Mouse (Mus musculus) granulocyte monocyte progenitor cell, adult 5-6 weeks (primary cell): ENCODE data around the gene Pqlc2. TPM values are rescaled to one million over a fixed set of nuclear protein-coding genes. Genes with fewer than 3 reads are reported as not detected.

ENCODE experiments used
- total RNA-seq, 2 experiments: library from RNA; stranded (forward) in 1 of 2; stranded (reverse) in 1 of 2; fragments of 200-712, 200-1000 nt in 1 of 2; fragments of >200 nt in 1 of 2; fragmentation: Nextera tagmentation in 1 of 2; gene quantifications; 2 replicates each; pipeline ENCODE4 v1.2.3; 2014 to 2017

The Pqlc2 gene
- total RNA-seq, 2 experiments from 2014 or later, result 3.5 to 7.7 TPM

Other genes with a start within 250 kb of the Pqlc2 start
- gene Htr6, start 235.1 kb downstream of the Pqlc2 start, total RNA-seq (2014; fragmentation: Nextera tagmentation), result not detected in 2 replicates
- gene Htr6, start 235.1 kb downstream of the Pqlc2 start, total RNA-seq (2017), result not detected in 2 replicates
- gene Nbl1, start 217.7 kb downstream of the Pqlc2 start, total RNA-seq (2014; fragmentation: Nextera tagmentation), result not detected in 2 replicates
- not detected in 2 replicates for gene Nbl1, start 217.7 kb downstream of the Pqlc2 start, total RNA-seq (2017)
- gene Minos1, start 179.6 kb downstream of the Pqlc2 start, total RNA-seq (2014; fragmentation: Nextera tagmentation), result 530 and 613 TPM in 2 replicates
- 186 and 246 TPM in 2 replicates for gene Minos1, start 179.6 kb downstream of the Pqlc2 start, total RNA-seq (2017)
- gene Capzb, start 117.8 kb downstream of the Pqlc2 start, total RNA-seq (2014; fragmentation: Nextera tagmentation), result 374 and 389 TPM in 2 replicates
- gene Capzb, start 117.8 kb downstream of the Pqlc2 start, total RNA-seq (2017), result 129 and 155 TPM in 2 replicates
- 16.6 and 25.0 TPM in 2 replicates for gene Akr7a5, start within 50 bp of the Pqlc2 start, total RNA-seq (2014; fragmentation: Nextera tagmentation)
- 5.9 and 12.2 TPM in 2 replicates for gene Akr7a5, start within 50 bp of the Pqlc2 start, total RNA-seq (2017)
- 143 and 158 TPM in 2 replicates for gene Mrto4, start 41.9 kb upstream of the Pqlc2 start, total RNA-seq (2014; fragmentation: Nextera tagmentation)
- 93.4 and 94.5 TPM in 2 replicates for gene Mrto4, start 41.9 kb upstream of the Pqlc2 start, total RNA-seq (2017)
- gene Emc1, start 41.9 kb upstream of the Pqlc2 start, total RNA-seq (2014; fragmentation: Nextera tagmentation), result 20.2 and 24.4 TPM in 2 replicates
- gene Emc1, start 41.9 kb upstream of the Pqlc2 start, total RNA-seq (2017), result 34.4 and 39.2 TPM in 2 replicates
- gene Ubr4, start 41.9 kb upstream of the Pqlc2 start, total RNA-seq (2014; fragmentation: Nextera tagmentation), result 91.2 and 91.4 TPM in 2 replicates
- gene Ubr4, start 41.9 kb upstream of the Pqlc2 start, total RNA-seq (2017), result 47.2 and 49.5 TPM in 2 replicates
- gene Iffo2, start 219.8 kb upstream of the Pqlc2 start, total RNA-seq (2014; fragmentation: Nextera tagmentation), result 0.92 and 2.4 TPM in 2 replicates
- 0.26 and 1.2 TPM in 2 replicates for gene Iffo2, start 219.8 kb upstream of the Pqlc2 start, total RNA-seq (2017)